Mouse (Mus musculus): ENCODE data around the gene Tdrd7. TPM values are rescaled to one million over a fixed set of nuclear protein-coding genes. Genes with fewer than 3 reads are reported as not detected.

Gene Tdrd7
- total RNA-seq, 2 experiments from 2014 or later: 7.4 to 8.1 TPM

- DNase-seq: peak; percentile 53 to 72
- intact Hi-C loops (cut with DNase I): no loop called here
Observed at GRCm38 (mm10) chr4:46038892-46039751, 74.0 kb downstream of the Tdrd7 start, which contains the start of gene Tmod1. Tmod1 (plus strand) TSS chr4:46038935.

- intact Hi-C loops (cut with DNase I): loop anchor here (2.0 to 5.0 kb wide), 3 partner anchors 25 to 62 kb away; no protein-coding TSS in a partner anchor
- DNase-seq: no peak
Observed at GRCm38 (mm10) chr4:46039899-46040298, 74.8 kb downstream of the Tdrd7 start.

- intact Hi-C loops (cut with DNase I): loop anchor here (2.0 to 5.0 kb wide), 3 partner anchors 24 to 62 kb away; no protein-coding TSS in a partner anchor
- DNase-seq: no peak
Observed at GRCm38 (mm10) chr4:46040594-46041192, 75.6 kb downstream of the Tdrd7 start.

GRCm38 (mm10) chr4:46041761-46042504 lies 76.8 kb downstream of the Tdrd7 start:
- intact Hi-C loops (cut with DNase I): loop anchor here (2.0 to 5.0 kb wide), 3 partner anchors 23 to 60 kb away; no protein-coding TSS in a partner anchor
- DNase-seq: no peak

GRCm38 (mm10) chr4:46042505-46042850 lies 77.3 kb downstream of the Tdrd7 start:
- no peak for DNase-seq
- intact Hi-C loops (cut with DNase I): loop anchor here (5.0 kb wide), 2 partner anchors 45 to 60 kb away; no protein-coding TSS in a partner anchor

GRCm38 (mm10) chr4:46043361-46043760 lies 78.2 kb downstream of the Tdrd7 start:
- intact Hi-C loops (cut with DNase I): loop anchor here (5.0 kb wide), 2 partner anchors 44 to 59 kb away; no protein-coding TSS in a partner anchor
- no peak for DNase-seq

GRCm38 (mm10) chr4:46047971-46048370 lies 82.8 kb downstream of the Tdrd7 start:
- intact Hi-C loops (cut with DNase I): no loop called here
- no peak for DNase-seq

GRCm38 (mm10) chr4:46048418-46048817 lies 83.3 kb downstream of the Tdrd7 start:
- intact Hi-C loops (cut with DNase I): no loop called here
- no peak for DNase-seq

GRCm38 (mm10) chr4:46053323-46054107 lies 88.4 kb downstream of the Tdrd7 start:
- intact Hi-C loops (cut with DNase I): no loop called here
- DNase-seq: no peak

GRCm38 (mm10) chr4:46056163-46056562 lies 91.0 kb downstream of the Tdrd7 start:
- DNase-seq: no peak
- intact Hi-C loops (cut with DNase I): no loop called here

GRCm38 (mm10) chr4:46061259-46061962 lies 96.3 kb downstream of the Tdrd7 start:
- intact Hi-C loops (cut with DNase I): no loop called here
- no peak for DNase-seq

GRCm38 (mm10) chr4:46063841-46064240 lies 98.7 kb downstream of the Tdrd7 start:
- no peak for DNase-seq
- intact Hi-C loops (cut with DNase I): loop anchor here (2.0 kb wide), 2 partner anchors 23 to 37 kb away; no protein-coding TSS in a partner anchor

GRCm38 (mm10) chr4:46064263-46064662 lies 99.1 kb downstream of the Tdrd7 start:
- DNase-seq: peak; percentile 37 to 46
- intact Hi-C loops (cut with DNase I): loop anchor here (2.0 kb wide), 2 partner anchors 23 to 37 kb away; no protein-coding TSS in a partner anchor

- intact Hi-C loops (cut with DNase I): loop anchor here (2.0 kb wide), 2 partner anchors 24 to 36 kb away; no protein-coding TSS in a partner anchor
- peak in 1 of 2 experiments; percentile 35 for DNase-seq
Observed at GRCm38 (mm10) chr4:46064961-46065360, 99.8 kb downstream of the Tdrd7 start.

GRCm38 (mm10) chr4:46065695-46066340 lies 100.7 kb downstream of the Tdrd7 start:
- no peak for DNase-seq
- intact Hi-C loops (cut with DNase I): loop anchor here (2.0 kb wide), 2 partner anchors 25 to 35 kb away; no protein-coding TSS in a partner anchor

- intact Hi-C loops (cut with DNase I): no loop called here
- DNase-seq: no peak
Observed at GRCm38 (mm10) chr4:46068060-46068459, 102.9 kb downstream of the Tdrd7 start.

GRCm38 (mm10) chr4:46068573-46068972 lies 103.4 kb downstream of the Tdrd7 start:
- DNase-seq: no peak
- intact Hi-C loops (cut with DNase I): no loop called here

GRCm38 (mm10) chr4:46069851-46070482 lies 104.8 kb downstream of the Tdrd7 start:
- DNase-seq: no peak
- intact Hi-C loops (cut with DNase I): no loop called here
